Mouse (Mus musculus) left cerebral cortex, adult 9 months (tissue): ENCODE measurements around the gene Gm37240.
A peak's percentile ranks its signal among the peaks of the same experiment; 100 is the strongest.

Source experiments
- DNase-seq, 2 experiments: peaks; one replicate each; pipeline ENCODE4 v3.0.0; 2022; ENCODE audit warnings: low spot score in 2 of 2

Gene Gm37240

DNA sequence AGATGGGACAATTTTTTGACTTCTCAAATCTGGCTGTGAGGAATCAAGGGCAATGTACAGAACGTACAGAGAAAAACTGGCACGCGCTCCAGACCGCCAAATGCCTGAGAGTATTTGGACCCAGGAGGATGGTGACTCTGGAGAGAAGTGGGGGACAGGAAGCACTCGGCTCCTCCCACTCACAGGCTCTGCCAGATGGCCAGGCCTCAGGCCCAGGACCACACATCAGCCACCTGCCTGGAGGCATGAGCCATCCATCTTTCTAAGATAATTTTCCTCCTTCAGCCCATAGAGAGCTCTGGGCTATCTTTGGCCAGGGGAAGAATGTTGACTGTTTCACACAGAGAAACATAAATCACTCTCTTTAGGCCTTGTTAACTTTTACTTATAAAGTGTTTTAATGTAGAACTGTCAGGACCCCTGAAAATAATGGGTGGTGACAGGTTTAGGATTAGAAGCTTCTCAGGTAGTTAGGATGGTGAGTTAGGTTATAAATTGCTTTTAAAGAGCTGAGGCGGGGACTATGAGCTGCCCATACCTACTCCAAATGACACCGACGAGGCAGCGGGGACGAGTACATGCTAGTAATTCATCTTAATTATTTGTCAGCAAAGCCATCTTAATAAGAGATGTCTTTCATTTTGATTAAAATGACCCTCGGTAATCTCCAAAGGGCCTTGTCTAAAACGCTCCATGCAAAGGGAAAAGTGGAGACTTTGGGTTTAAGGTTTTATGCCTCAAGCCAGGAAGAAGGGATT is 546.0 kb downstream of the Gm37240 start:
- peak in 1 of 2 experiments; percentile 62 for DNase-seq

DNA sequence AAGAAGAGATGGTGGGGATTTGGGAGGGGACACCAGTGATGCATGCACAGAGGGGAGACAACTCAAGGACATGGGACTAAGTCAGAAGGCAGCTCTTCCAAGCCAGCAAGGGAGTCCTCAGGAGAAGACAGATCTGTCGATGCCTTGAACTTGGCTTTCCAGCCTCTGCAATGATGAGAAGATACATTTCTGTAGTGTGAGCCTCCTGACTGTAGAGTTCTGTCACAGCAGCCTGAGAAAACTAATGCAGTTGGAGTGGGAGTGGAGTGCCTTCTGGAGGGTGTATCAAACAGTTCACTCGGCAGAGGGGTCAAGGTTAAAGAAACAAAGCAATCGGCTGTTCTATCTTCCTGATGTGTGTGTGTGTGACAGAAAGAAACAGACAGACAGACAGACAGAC is 546.8 kb downstream of the Gm37240 start:
- no peak for DNase-seq

DNA sequence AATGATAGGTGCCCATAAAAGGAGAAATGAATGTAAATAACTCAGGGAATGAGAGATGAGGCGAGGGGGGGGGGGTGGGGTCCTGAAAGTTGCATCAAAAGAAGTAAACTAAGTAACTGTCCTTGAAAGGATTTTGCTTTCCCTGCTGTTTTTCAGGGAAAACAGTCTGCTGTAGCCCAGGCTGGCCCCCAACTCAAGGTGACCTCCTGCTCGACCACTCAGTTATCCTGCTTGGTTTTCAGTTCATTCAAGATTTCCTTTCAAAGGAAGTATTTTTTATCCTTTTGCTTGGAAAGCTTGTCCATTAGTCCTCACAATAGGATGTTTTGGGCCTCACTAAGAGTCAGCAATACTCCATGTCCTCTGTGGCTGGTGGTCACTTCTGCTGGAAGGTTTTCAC is 547.4 kb downstream of the Gm37240 start:
- no peak for DNase-seq

DNA sequence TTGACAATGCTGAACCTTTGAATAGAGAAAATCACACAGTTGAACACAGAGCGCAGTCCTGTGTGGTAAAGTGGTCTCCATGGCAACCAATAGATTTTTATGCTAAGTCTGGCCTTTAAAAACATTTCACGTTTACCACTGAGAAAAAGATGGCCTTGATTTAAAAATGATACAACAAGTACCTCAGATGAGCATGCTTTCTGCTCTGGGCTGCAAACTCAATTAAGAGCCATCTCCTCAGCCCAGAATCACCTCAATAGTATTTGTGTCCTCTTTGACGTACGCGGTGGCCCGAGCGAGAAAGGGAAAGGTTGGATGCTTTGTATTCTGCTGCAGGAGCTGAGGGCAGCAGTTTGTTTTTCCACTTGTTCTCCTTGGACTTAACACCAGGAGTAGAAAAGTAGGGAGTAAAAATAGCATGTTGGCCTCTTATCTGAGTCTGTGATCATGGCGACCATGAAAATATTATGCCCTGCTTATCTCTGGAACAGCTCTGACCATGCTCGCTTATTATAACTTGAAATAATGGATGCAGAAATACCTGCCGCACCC is 548.0 kb downstream of the Gm37240 start:
- DNase-seq: no peak

DNA sequence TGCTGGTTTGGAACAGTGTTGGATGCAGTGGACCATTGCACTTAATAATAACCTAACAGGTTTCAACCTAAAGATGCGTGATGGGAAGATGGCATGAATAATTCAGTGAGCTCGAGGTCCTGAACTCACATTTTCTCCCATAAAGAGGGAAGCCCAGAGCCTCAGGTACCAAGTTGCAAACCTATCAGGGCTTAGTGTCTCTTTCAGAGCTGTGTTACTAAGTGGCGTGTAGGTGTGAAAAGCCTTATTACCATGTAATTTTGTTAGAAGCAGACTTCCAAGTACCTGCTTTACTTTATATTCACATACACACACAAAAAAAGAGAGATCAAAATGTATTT is 548.6 kb downstream of the Gm37240 start:
- DNase-seq: no peak

- DNase-seq: no peak
Observed at GRCm38 (mm10) chr3:85337881-85338754, 549.2 kb downstream of the Gm37240 start.

DNA sequence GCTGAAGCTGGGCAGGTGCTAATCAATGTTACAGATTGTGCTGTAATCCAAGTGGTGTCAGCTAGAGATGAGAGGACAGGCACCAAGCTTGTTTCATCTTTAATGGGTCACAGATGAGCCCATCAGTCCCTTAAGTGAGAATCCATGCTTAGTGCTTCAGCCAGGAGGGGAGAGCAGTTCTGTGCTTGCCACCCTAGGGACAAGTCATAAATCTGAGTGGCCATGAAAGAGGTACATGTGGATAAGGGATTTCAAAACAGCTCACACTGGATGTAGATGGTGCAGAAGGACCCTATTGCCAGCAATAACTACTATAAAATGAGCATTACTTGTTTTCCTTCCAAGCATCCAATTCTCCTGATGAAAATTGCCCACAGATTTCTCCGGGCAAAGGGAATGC is 551.8 kb downstream of the Gm37240 start:
- DNase-seq: no peak

DNA sequence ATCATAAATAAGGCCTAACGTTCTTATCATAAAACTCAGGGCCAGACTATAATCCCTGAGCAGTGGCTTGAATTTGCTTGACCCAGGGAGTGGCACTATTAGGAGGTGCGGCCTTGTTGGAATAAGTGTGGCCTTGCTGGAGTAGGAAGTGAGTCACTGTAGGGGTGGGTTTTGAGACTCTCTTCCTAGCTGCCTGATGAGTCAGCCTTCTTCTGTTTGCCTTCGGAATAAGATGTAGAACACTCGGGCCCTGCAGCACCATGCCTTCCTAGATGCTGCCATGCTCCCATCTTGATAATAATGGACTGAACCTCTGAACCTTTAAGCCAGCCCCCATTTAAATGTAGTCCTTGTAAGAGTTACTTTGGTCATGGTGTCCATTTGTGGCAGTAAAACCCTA is 555.0 kb downstream of the Gm37240 start:
- DNase-seq: no peak

DNA sequence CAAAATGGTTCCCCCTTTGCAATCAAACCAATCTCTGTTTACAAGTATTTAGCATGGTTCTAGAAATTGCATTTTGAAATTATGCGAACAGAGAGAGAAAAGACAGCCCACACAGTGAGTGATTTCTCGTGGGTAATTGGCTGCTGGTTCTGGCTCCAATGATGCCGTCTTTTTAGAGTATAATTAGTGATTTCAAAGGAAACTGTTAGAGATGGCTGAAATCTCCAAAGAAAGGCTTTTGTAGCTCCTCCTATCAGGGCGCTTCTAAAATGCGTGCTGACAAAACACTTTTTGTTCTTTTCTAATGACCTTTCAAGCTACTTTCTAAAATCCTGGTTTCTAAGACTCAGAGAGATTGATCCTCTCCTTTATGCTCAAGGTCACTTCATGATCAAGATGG is 569.1 kb downstream of the Gm37240 start:
- no peak for DNase-seq

DNA sequence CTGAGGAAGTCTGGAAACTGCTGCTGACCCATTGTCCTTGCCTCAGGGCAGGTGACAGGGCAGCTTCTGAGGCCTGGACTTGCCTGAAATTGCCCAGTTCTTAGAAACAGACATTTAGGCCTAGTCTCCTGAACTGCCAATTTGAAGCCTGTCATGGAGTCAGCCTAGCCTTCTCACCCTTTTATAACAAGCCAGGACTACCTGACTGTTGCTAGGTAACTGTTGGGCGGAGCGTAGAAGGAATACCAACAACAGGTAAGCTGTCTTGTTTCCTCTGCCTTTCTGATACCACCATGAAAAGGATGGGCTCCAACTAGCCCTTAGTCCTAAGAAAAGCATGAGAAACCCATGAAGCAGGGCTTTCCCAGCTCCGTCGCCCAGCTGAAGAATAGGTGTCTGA is 570.0 kb downstream of the Gm37240 start:
- DNase-seq: no peak

GRCm38 (mm10) chr3:85314961-85315360 is 572.4 kb downstream of the Gm37240 start:
- DNase-seq: peak in 1 of 2 experiments; percentile 67

GRCm38 (mm10) chr3:85313646-85314255 is 573.6 kb downstream of the Gm37240 start:
- DNase-seq: no peak

GRCm38 (mm10) chr3:85311176-85311575 is 576.1 kb downstream of the Gm37240 start:
- no peak for DNase-seq

DNA sequence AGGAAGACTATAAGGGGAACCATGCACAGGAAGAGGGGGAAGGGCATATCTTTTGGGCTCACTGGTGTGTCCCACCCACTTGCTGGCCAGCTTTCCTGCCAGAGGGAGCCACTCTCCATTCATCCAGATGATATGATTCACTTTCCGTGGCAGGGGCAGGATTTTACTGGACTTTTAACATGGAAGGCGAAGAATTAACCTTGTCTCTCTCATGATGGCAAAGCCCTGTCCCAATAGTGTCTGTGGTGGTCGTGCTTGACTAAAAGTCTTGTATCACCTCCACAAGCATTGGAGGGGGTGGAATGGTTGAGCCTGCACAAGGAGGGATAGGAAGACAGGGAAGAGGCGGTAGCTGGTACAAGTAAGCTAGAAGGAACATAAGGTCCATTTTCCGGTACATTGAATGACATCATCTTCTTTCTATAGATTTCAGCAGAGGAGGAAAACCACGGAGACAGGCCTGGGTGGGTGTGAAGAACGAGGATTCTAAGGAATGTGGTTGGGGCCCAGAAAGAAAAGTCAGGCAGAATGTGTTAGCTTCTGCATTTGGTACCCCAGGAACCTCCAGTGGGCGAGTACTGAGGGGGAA is 576.8 kb downstream of the Gm37240 start:
- DNase-seq: peak; percentile 73 to 84

GRCm38 (mm10) chr3:85309168-85309567 is 578.1 kb downstream of the Gm37240 start:
- DNase-seq: peak in 1 of 2 experiments; percentile 67

- DNase-seq: peak in 1 of 2 experiments; percentile 41
Observed at GRCm38 (mm10) chr3:85308706-85309105, 578.6 kb downstream of the Gm37240 start.

DNA sequence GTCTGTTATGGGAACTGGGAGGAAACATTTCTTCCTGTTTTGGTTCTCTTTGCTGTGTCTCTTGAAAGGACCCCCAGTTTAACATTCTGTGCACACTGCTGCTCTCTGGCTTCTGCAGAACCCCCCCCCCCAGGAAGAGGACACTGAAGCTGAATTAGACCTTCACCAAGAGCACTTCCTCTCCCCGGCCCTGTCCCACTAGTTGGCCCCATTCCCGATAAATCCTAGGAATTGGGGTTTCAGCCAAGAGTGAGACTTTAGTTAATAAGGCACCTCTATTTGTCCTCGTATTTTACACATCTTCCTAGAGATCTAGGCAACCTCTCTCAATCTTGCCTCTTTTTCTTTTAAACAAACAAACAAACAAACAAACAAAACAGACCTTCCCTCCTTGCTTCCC is 585.5 kb downstream of the Gm37240 start:
- DNase-seq: no peak

- no peak for DNase-seq
Observed at GRCm38 (mm10) chr3:85301336-85301735, 586.0 kb downstream of the Gm37240 start.

DNA sequence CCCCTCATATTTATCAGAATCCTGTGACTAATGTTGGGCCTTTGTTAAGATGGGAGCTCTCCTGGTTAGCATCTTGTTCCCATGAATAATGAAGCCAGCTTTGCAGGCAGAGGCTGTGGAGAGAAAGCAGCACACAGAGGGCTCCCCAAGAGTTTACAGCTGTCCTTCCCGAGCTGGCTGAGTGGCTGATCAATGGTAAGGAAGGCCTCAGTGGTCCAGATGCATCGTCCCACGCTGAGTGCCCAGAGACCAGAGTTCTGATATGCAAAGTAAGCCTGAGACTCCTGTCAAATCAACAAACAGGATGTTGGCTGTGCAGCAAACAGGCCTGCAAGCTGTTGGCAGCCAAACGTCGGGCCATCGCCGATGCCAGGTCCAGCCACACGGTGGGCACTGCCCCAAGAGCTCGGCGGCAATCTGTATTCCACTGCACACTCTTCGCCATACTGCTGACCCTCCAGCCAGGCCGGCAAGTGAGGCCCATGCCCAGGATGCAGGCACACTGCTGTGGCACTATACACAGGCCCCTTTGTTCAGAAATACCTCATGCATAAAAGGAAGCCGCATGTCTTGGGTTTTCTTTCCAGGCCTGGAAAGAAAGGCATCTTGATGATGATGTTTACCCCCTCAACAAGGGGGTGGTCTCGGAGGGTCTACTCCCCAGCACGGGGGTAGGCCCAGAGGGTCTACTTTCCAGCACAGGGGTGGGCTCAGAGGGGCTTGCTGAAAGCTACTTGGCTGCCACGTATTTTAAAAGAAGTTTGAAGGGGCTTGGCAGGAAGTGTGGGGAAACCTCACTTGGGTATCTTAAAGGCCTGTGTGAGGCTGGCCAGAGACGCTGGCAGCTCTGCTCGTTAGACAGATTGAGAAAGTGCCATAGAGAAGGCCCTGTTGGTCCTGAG is 587.4 kb downstream of the Gm37240 start:
- DNase-seq: no peak

DNA sequence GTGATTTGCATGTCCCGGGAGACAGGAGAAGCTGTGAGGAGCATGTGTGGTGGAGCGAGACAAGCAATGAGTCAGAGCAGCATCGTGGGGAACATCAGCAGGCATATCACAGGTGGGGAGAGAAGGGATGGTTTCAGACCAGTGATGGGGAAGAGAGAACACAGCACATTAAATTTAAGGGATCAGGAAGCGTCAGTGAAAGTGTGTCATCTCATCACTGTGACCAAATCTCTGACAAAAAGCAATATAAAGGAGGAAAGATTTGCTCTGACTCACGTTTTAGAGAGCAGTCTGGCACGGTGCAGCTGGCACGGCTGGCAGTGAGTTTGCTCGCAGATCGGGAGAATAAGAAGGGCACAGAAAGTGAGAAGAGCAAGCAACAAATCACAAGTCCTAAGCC is 592.1 kb downstream of the Gm37240 start:
- DNase-seq: peak; percentile 51 to 63

DNA sequence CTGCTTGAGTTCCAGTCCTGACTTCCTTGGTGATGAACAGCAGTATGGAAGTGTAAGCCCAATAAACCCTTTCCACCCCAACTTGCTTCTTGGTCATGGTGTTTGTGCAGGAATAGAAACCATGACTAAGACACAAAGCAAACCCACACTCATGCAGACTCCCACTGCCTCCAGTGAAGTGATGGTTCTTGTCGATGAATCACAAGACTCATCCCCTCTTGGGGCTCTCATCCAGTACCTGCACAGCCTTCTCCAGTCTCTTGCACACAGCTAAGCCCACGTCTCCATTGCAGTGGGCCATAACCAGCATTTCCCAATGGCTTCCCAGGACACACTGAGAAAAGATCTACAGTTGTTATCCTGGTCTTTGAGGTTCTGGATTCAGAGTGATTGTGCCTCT is 599.7 kb downstream of the Gm37240 start:
- no peak for DNase-seq
